Mouse (Mus musculus) olfactory bulb, adult 2 months (tissue): ENCODE measurements around the gene Csnk1g1. TPM values are rescaled to one million over a fixed set of nuclear protein-coding genes. Genes with fewer than 3 reads are reported as not detected.

Experiments
- H3K27ac ChIP-seq: fragments of 200-500 bp; 2 replicates; pipeline ENCODE4 v1.5.1; 2012; ENCODE audit warnings: low read depth, low read length; ENCODE audit not compliant: insufficient read depth
- H3K4me1 ChIP-seq: fragments of 200-500 bp; 2 replicates; pipeline ENCODE4 v1.6.1; 2012; ENCODE audit warnings: low read length; ENCODE audit not compliant: control insufficient read depth, insufficient read depth
- H3K4me3 ChIP-seq: fragments of 200-500 bp; 2 replicates; pipeline ENCODE4 v1.5.1; 2012; ENCODE audit warnings: mild to moderate bottlenecking, low read depth, low read length, moderate library complexity; ENCODE audit not compliant: insufficient read depth
- CTCF ChIP-seq: fragments of 200-500 bp; IDR thresholded peaks from 2 replicates; pipeline ENCODE4 v1.5.1; 2012; ENCODE audit warnings: low read depth, mild to moderate bottlenecking, low read length, moderate library complexity; ENCODE audit not compliant: insufficient read depth
- POLR2A ChIP-seq: fragments of 200-500 bp; IDR thresholded peaks from 2 replicates; pipeline ENCODE4 v1.6.1; 2012; ENCODE audit warnings: mild to moderate bottlenecking, low read depth, low read length, moderate library complexity; ENCODE audit not compliant: insufficient read depth
- WGBS: fragments of 180-500 bp; shearing (Covaris S2); methylation state at CpG from one replicate; pipeline ENCODE4 v1.1.7; 2018; 5-methylcytosine and 5-hydroxymethylcytosine counted together
- polyA plus RNA-seq: library from polyadenylated mRNA; stranded (reverse); fragments of >200 nt; gene quantifications from 2 replicates; pipeline ENCODE4 v1.2.4, GENCODE M21; 2012; ENCODE audit warnings: low replicate concordance; ENCODE audit not compliant: missing spikeins, insufficient read depth, insufficient read length

Gene Csnk1g1
- polyA plus RNA-seq, 1 experiment = not detected

- TF ChIP-seq CTCF (no peak), POLR2A (no peak)
- 37% methylated on average over 13 of the region's 13 CpGs for WGBS
- Histone ChIP-seq H3K27ac (no peak overlapping the region), H3K4me1 (peaks cover 12% of the 10 kb centered on the region), H3K4me3 (no peak overlapping the region)
Measured at GRCm38 (mm10) chr9:66090593-66091244, 182.0 kb downstream of the Csnk1g1 start.

- 59% methylated on average over 6 of the region's 6 CpGs for WGBS
- TF ChIP-seq CTCF (no peak), POLR2A (no peak)
- Histone ChIP-seq H3K4me3 (no peak overlapping the region), H3K4me1 (peaks cover 12% of the 10 kb centered on the region), H3K27ac (no peak overlapping the region)
Measured at GRCm38 (mm10) chr9:66091327-66092231, 182.9 kb downstream of the Csnk1g1 start.

- no peak overlapping the region for H3K4me3 ChIP-seq
- H3K27ac ChIP-seq = no peak overlapping the region
- H3K4me1 ChIP-seq = peaks cover 12% of the 10 kb centered on the region
- TF ChIP-seq CTCF = no peak
- TF ChIP-seq POLR2A = no peak
- WGBS = 79% methylated on average over 2 of the region's 2 CpGs
Measured at GRCm38 (mm10) chr9:66092664-66093063, 183.9 kb downstream of the Csnk1g1 start.

Other genes with a start within 250 kb of the Csnk1g1 start
- gene Oaz2, start 240.9 kb upstream of the Csnk1g1 start, polyA plus RNA-seq = not detected in 2 replicates
- not detected in 2 replicates for gene Zfp609, start 81.4 kb upstream of the Csnk1g1 start, polyA plus RNA-seq
- gene Pclaf, start 18.7 kb upstream of the Csnk1g1 start, polyA plus RNA-seq = not detected in 2 replicates
- gene Trip4, start 130 bp upstream of the Csnk1g1 start, polyA plus RNA-seq = 109 TPM in 1 of 2 replicates, not detected in the other
- not detected in 2 replicates for gene Ppib, start 151.3 kb downstream of the Csnk1g1 start, polyA plus RNA-seq
- gene Snx22, start 160.8 kb downstream of the Csnk1g1 start, polyA plus RNA-seq = not detected in 2 replicates
- not detected in 2 replicates for gene Snx1, start 217.7 kb downstream of the Csnk1g1 start, polyA plus RNA-seq
- gene Ciao2a, start 217.7 kb downstream of the Csnk1g1 start, polyA plus RNA-seq = not detected in 2 replicates
- gene Dapk2, start 249.3 kb downstream of the Csnk1g1 start, polyA plus RNA-seq = not detected in 2 replicates